Comparison of ENCODE assay signal across 7 mouse cellular contexts in the genomic region with DNA sequence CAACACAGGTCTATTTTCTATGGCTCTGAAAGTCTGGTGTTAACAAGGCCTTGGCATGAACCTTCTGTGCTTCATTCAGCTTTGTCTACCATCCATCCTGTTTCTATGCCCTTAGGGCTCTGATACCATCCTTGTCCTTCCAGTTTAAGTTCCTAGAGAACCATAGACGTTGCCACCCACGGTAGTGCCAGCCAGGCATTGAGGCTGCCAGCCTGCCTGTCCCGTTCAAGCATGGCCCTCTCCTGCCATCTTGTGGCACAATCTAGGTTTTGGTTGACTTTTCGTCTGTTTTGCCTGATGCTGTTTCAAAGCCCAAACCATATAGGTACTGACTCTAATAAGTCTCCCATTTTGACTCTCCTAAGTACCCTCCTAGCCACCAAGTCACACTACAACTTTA. TPM values are rescaled to one million over a fixed set of nuclear protein-coding genes. Genes with fewer than 3 reads are reported as not detected.
A peak's percentile ranks its signal among the peaks of the same experiment; 100 is the strongest.
DNase-seq lines count a peak whose midpoint lies in the region; ATAC-seq and TF ChIP-seq lines count a peak whose summit lies in the region.

No protein-coding gene starts in this region.

- peak; percentile 98 for TF ChIP-seq CTCF in cerebellum, adult 2 months (IDR thresholded peaks at IDR 0.05; ENCODE audit: borderline replicate concordance, insufficient read depth, low read depth, low read length)

- no peaks in the 10 kb centered on the region for H3K27me3 ChIP-seq in cerebellum, adult 2 months (ENCODE audit: control insufficient read depth, insufficient read depth, low read length)
- peaks cover 21% of the 10 kb centered on the region for H3K27me3 ChIP-seq in hindbrain, embryonic 13.5 days
- H3K27me3 ChIP-seq in midbrain, embryonic 10.5 days (ENCODE audit: low read depth, poor library complexity, severe bottlenecking) = peaks cover 5% of the 10 kb centered on the region; the same call in 1 of the 2 replicates

- H3K9me3 ChIP-seq in hindbrain, embryonic 13.5 days = no peaks in the 10 kb centered on the region
- H3K9me3 ChIP-seq in midbrain, embryonic 10.5 days (replicated peaks) = no peaks in the 10 kb centered on the region

- peak; percentile 5 for DNase-seq in T-cell, adult 2 months (ENCODE audit: low spot score)
- DNase-seq in cerebellum, adult 2 months = peak; percentile 67 to 76
- DNase-seq in frontal cortex, adult 2 months (ENCODE audit: extremely low spot score in 1 of 2, low spot score in 1 of 2) = peak; percentile 29 to 91
- peak; percentile 53 for DNase-seq in layer of hippocampus, adult 9-11 months
- peak; percentile 64 for DNase-seq in midbrain, embryonic 10.5 days (ENCODE audit: low spot score)
- peak; percentile 84 for DNase-seq in right cerebral cortex, postnatal 4 days

- H3K27ac ChIP-seq in cerebellum, adult 2 months (ENCODE audit: insufficient read depth, low read length) = no peak overlapping the region
- H3K27ac ChIP-seq in hindbrain, embryonic 13.5 days = no peak overlapping the region
- no peak overlapping the region for H3K27ac ChIP-seq in midbrain, embryonic 10.5 days (replicated peaks)

- no peak overlapping the region for H3K4me3 ChIP-seq in cerebellum, adult 2 months (replicated peaks; ENCODE audit: insufficient read depth, low read depth, low read length)
- H3K4me3 ChIP-seq in hindbrain, embryonic 13.5 days = no peak overlapping the region
- H3K4me3 ChIP-seq in midbrain, embryonic 10.5 days = no peak overlapping the region

- H3K4me2 ChIP-seq in hindbrain, embryonic 13.5 days = no peak overlapping the region

- H3K4me1 ChIP-seq in cerebellum, adult 2 months (ENCODE audit: control insufficient read depth, insufficient read depth, low read length) = no peaks in the 10 kb centered on the region
- peaks cover 10% of the 10 kb centered on the region; the same call in 1 of the 2 replicates for H3K4me1 ChIP-seq in hindbrain, embryonic 13.5 days (replicated peaks)
- H3K4me1 ChIP-seq in midbrain, embryonic 10.5 days = peaks cover 14% of the 10 kb centered on the region

- TF ChIP-seq POLR2A in cerebellum, adult 2 months (IDR thresholded peaks at IDR 0.05; ENCODE audit: borderline replicate concordance, insufficient read depth, low read length) = no peak

- 3% methylated on average over 4 of the region's 4 CpGs for WGBS in cerebellum, adult 2 months
- 3% methylated on average over 4 of the region's 4 CpGs for WGBS in hindbrain, embryonic 13.5 days
- WGBS in midbrain, embryonic 10.5 days = 10% methylated on average over 4 of the region's 4 CpGs

- peak; percentile 64 for ATAC-seq in hindbrain, embryonic 13.5 days (ENCODE audit: low FRiP score)

- H3K9ac ChIP-seq in hindbrain, embryonic 13.5 days = no peak overlapping the region

- H3K36me3 ChIP-seq in hindbrain, embryonic 13.5 days = no peaks in the 10 kb centered on the region
- H3K36me3 ChIP-seq in midbrain, embryonic 10.5 days = no peaks in the 10 kb centered on the region

RNA-seq across cellular contexts. Expression of a gene that starts 8.7 kb away (rescaled TPM):
- 0.52 and 0.59 TPM in 2 replicates for polyA plus RNA-seq in cerebellum, adult 2 months (2012; rRNA removed)
- polyA plus RNA-seq in frontal cortex, adult 2 months (2012; rRNA removed) = 0.36 and 0.44 TPM in 2 replicates
- 0.21 and 0.61 TPM in 2 replicates for polyA plus RNA-seq in hindbrain, embryonic 13.5 days (2015; fragmentation: Nextera tagmentation; extraction: Ambion mirVana)
- polyA plus RNA-seq in midbrain, embryonic 10.5 days (2016; fragmentation: Nextera tagmentation; extraction: Ambion mirVana) = not detected in 2 replicates

Comparison
In these comparisons a context has a peak if more than half of its experiments do, and no peak if none do; other contexts are left out.
1. DNase-seq: peak in every context shown above with its lines; median percentile 84 in right cerebral cortex, postnatal 4 days; 72 in cerebellum, adult 2 months; 64 in midbrain, embryonic 10.5 days; 60 in frontal cortex, adult 2 months; 53 in layer of hippocampus, adult 9-11 months; 5 in T-cell, adult 2 months.